Mouse (Mus musculus) midbrain, embryonic 10.5 days (tissue): Measurements from ENCODE around the gene Ccdc136. TPM values are rescaled to one million over a fixed set of nuclear protein-coding genes. Genes with fewer than 3 reads are reported as not detected.

Experiments used
- DNase-seq: peaks from one replicate; pipeline ENCODE4 v3.0.0-alpha.2; 2017; ENCODE audit warnings: low spot score
- H3K27ac ChIP-seq: fragments of 300-500 bp; sonication (generic); replicated peaks from 2 replicates; pipeline ENCODE4 v1.5.1; 2016; ENCODE audit warnings: mild to moderate bottlenecking
- H3K27me3 ChIP-seq: fragments of 300-500 bp; sonication (generic); 2 replicates; pipeline ENCODE4 v1.6.1; 2016; ENCODE audit warnings: low read depth, mild to moderate bottlenecking; ENCODE audit not compliant: poor library complexity, severe bottlenecking
- H3K36me3 ChIP-seq: fragments of 300-500 bp; sonication (generic); 2 replicates; pipeline ENCODE4 v1.6.1; 2016; ENCODE audit warnings: mild to moderate bottlenecking, moderate library complexity
- H3K4me1 ChIP-seq: fragments of 300-500 bp; sonication (generic); 2 replicates; pipeline ENCODE4 v1.6.1; 2016
- H3K4me3 ChIP-seq: fragments of 300-500 bp; sonication (generic); 2 replicates; pipeline ENCODE4 v1.5.1; 2016; ENCODE audit warnings: mild to moderate bottlenecking, moderate library complexity
- H3K9me3 ChIP-seq: fragments of 300-500 bp; sonication (generic); replicated peaks from 2 replicates; pipeline ENCODE4 v1.6.1; 2016; ENCODE audit warnings: mild to moderate bottlenecking
- WGBS: fragments of 180-500 bp; shearing (Covaris S2); methylation state at CpG from one replicate; pipeline ENCODE4 v1.1.7; 2016; 5-methylcytosine and 5-hydroxymethylcytosine counted together
- polyA plus RNA-seq: library from polyadenylated mRNA; unstranded; fragments of >200 nt; fragmentation: Nextera tagmentation; extraction: Ambion mirVana; gene quantifications from 2 replicates; pipeline ENCODE4 v1.2.1, GENCODE M21; 2016

The Ccdc136 gene
- polyA plus RNA-seq, 1 experiment from 2014 or later = 20.9 TPM

DNA sequence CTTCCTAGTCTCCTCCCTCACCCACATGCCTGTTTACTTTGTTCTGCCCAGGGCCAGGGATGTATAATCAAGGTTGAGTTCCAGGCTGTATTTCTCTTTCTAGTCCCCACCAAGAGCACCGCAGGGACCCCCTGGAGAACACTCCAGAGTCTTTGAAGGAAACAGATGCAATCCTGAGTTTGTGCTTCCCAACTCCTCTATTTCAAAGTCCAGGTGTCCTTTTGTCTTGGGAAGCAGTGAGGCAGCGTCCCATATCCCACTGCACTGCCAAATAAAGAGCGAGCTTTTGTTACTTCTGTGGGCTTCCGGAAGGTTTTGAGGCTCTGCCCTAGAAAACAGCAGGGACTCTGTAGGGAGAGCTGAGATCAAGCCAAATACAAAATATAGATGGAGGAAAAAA lies 3.7 kb downstream of the Ccdc136 start:
- no peak for DNase-seq
- Histone ChIP-seq H3K27me3 (peaks cover 44% of the 10 kb centered on the region), H3K9me3 (no peaks in the 10 kb centered on the region), H3K27ac (no peak overlapping the region), H3K4me3 (no peak overlapping the region), H3K36me3 (peaks cover 6% of the 10 kb centered on the region; the same call in 1 of the 2 replicates), H3K4me1 (peaks cover 33% of the 10 kb centered on the region)
- 76% methylated on average over 4 of the region's 4 CpGs for WGBS

DNA sequence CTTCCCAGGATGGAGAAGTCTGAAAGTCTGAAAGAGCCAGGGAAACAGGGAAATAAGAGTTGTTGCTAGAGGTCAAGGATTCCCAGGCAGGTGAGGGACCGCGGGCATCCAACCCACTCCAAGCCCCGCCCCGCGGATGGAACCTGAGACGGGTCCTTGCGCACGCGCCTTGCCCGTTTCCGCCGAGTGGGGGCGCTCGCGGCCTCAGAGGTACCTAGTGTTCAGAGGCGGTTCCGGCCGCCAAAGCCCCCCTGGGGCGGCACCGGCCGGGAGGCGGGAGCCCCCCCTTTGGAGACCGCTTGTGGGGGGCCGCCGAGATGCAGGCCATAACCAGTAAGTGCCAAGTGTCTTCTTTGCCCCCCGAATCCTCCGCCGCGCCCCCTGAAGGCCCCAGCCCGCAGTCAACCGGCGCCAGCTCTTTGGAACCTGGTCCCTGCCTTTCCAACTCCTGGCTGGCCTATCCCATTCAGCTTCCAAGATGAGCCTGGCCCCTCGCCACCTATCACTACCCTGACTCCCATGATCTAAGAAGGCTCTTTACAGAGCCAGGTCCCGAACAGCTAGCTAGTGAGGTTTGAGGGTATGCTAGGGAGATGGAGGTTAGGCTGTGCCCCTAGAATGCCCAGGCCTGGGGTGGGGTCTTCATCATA lies 6.7 kb downstream of the Ccdc136 start:
- H3K4me1 ChIP-seq = peaks cover 9% of the 10 kb centered on the region
- peak; percentile 45 for DNase-seq
- no peak overlapping the region for H3K27ac ChIP-seq
- H3K4me3 ChIP-seq = peak overlapping the region; percentile 31; the same call in 1 of the 2 replicates
- 5% methylated on average over 34 of the region's 34 CpGs for WGBS
- peaks cover 20% of the 10 kb centered on the region for H3K27me3 ChIP-seq
- H3K9me3 ChIP-seq = no peaks in the 10 kb centered on the region
- peaks cover 18% of the 10 kb centered on the region for H3K36me3 ChIP-seq

DNA sequence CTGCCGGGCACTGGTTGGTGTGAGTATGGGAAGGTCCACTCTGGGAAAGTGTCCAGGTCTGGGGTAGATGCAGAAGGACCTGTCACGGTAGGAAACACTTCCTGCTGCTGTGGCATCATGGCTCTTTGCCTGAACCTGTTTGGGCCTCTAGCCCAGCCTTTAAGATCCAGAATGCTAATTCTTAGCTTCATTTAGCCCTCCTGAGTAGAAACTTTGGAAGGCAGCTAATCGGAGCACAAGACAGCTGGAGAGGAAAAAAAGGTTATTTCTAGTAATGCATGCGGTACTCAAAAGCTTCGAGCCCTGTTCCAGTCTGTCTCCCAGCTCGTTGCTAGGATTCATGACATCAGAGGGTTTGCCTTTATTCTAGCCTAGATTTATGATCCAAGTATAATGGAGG lies 10.3 kb downstream of the Ccdc136 start:
- Histone ChIP-seq H3K4me1 (peaks cover 6% of the 10 kb centered on the region), H3K9me3 (no peaks in the 10 kb centered on the region), H3K27ac (no peak overlapping the region), H3K36me3 (peaks cover 38% of the 10 kb centered on the region), H3K27me3 (peaks cover 6% of the 10 kb centered on the region; the same call in 1 of the 2 replicates), H3K4me3 (no peak overlapping the region)
- 93% methylated on average over 6 of the region's 6 CpGs for WGBS
- no peak for DNase-seq

DNA sequence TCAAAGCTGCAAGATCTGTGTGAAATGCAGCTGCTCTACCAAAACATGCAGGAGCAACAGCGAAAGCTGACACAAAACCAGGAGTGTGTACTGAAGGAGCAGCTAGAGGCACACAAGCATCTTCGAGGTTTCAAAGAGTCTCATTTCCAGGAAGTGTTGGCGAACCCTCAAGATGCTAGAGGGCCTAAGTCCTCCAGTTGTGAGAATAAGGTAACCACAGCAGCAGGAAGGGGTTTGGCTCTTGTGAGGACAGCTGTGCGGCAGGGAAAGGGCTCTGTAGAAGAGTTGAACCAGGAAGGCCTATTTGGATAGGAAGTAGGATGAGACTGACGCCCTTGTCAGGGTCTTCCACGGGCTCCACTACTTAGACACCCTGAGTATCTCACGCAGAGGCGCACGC lies 19.3 kb downstream of the Ccdc136 start:
- H3K9me3 ChIP-seq = no peaks in the 10 kb centered on the region
- H3K27ac ChIP-seq = no peak overlapping the region
- WGBS = 86% methylated on average over 9 of the region's 9 CpGs
- no peak for DNase-seq
- H3K4me1 ChIP-seq = no peaks in the 10 kb centered on the region
- no peak overlapping the region for H3K4me3 ChIP-seq
- H3K36me3 ChIP-seq = peaks cover 54% of the 10 kb centered on the region
- no peaks in the 10 kb centered on the region for H3K27me3 ChIP-seq

DNA sequence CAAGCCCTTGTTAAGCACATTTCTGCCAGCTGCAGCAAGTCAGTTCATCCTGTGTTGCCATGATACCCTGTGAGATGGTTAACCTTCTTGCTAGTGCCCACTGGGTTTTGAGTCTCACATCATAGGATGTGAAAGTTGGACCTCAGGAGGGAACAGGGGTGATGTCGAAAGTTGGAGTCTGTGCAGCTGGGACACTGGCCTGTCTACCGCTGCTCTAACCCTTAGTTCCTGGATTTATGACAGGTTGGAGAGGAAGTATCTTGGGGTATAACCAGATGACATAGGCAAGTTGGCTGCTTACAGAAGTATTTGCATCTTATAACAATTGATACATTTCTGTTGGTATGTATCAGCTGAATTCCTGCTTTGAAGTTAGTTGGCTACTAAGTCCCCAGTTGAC lies 24.5 kb downstream of the Ccdc136 start:
- H3K4me3 ChIP-seq = no peak overlapping the region
- no peak overlapping the region for H3K27ac ChIP-seq
- WGBS = 91% methylated on average over 2 of the region's 2 CpGs
- DNase-seq = no peak
- H3K9me3 ChIP-seq = no peaks in the 10 kb centered on the region
- peaks cover 17% of the 10 kb centered on the region for H3K36me3 ChIP-seq
- no peaks in the 10 kb centered on the region for H3K27me3 ChIP-seq
- H3K4me1 ChIP-seq = no peaks in the 10 kb centered on the region

DNA sequence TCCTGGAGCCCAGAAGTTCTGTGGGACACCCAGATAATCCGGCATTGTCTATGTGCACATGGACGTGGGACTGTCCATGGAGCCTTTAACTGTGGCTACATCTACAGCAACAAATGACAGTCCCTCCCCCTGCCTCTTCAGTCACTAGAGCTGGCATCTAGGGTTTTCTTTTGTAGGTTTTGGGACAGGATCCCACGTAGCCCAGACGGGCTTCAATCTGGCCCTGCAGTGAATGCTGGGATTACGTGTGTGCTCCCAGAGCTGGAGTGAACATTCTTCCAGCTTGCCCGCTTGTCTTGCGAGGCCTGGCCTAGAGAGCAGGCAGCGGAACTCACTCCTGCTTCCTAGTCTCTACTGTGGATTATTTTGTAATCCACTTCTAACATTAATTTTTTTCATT lies 29.0 kb downstream of the Ccdc136 start:
- H3K27me3 ChIP-seq = no peaks in the 10 kb centered on the region
- no peaks in the 10 kb centered on the region for H3K36me3 ChIP-seq
- DNase-seq = no peak
- H3K4me1 ChIP-seq = peaks cover 6% of the 10 kb centered on the region; the same call in 1 of the 2 replicates
- H3K4me3 ChIP-seq = no peak overlapping the region
- 86% methylated on average over 8 of the region's 8 CpGs for WGBS
- H3K27ac ChIP-seq = no peak overlapping the region
- no peaks in the 10 kb centered on the region for H3K9me3 ChIP-seq

DNA sequence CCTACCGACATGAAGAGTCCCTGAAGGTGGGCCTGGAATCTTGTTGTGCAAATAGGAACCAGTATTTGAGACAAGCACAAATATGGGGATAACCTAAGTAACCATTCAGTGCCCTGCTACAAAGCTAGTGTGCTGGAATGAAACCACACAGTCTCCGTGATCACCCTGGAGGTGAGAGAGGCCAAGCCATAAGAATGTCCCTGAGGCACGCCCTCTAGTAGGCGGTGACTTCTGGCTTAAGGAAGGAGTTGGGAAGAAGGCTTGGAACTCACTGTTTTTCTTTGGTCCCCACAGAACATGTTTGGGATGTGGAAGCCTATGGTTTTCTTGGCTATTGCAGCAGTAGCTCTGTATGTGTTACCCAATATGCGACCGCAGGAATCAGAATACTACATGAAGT lies 30.2 kb downstream of the Ccdc136 start:
- no peaks in the 10 kb centered on the region for H3K9me3 ChIP-seq
- peaks cover 12% of the 10 kb centered on the region for H3K27me3 ChIP-seq
- H3K4me3 ChIP-seq = no peak overlapping the region
- no peak for DNase-seq
- 75% methylated on average over 6 of the region's 6 CpGs for WGBS
- H3K27ac ChIP-seq = no peak overlapping the region
- H3K36me3 ChIP-seq = no peaks in the 10 kb centered on the region
- peaks cover 6% of the 10 kb centered on the region; the same call in 1 of the 2 replicates for H3K4me1 ChIP-seq

DNA sequence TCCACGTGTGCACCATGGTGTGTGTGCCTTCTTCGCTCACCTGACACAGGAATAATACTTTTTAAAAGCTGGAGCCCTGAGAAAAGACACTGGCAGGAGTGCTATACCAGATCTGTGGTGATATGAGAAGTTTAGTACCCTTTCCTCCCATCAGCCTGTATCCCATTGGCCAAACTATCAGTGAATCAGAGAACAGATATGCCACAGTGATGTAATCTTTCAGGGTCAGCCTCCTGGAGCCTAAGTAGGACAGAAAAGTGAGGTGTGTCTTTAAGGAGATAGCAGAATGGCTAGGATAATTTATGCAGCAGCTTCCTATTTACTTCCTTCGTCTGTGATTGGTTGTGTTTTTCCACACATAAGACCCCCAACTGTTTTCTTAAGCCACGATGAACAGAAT lies 32.1 kb downstream of the Ccdc136 start:
- WGBS = 61% methylated on average over 4 of the region's 4 CpGs
- no peaks in the 10 kb centered on the region for H3K9me3 ChIP-seq
- DNase-seq = no peak
- H3K27ac ChIP-seq = no peak overlapping the region
- peaks cover 14% of the 10 kb centered on the region for H3K4me1 ChIP-seq
- H3K36me3 ChIP-seq = no peaks in the 10 kb centered on the region
- H3K4me3 ChIP-seq = no peak overlapping the region
- H3K27me3 ChIP-seq = peaks cover 30% of the 10 kb centered on the region

DNA sequence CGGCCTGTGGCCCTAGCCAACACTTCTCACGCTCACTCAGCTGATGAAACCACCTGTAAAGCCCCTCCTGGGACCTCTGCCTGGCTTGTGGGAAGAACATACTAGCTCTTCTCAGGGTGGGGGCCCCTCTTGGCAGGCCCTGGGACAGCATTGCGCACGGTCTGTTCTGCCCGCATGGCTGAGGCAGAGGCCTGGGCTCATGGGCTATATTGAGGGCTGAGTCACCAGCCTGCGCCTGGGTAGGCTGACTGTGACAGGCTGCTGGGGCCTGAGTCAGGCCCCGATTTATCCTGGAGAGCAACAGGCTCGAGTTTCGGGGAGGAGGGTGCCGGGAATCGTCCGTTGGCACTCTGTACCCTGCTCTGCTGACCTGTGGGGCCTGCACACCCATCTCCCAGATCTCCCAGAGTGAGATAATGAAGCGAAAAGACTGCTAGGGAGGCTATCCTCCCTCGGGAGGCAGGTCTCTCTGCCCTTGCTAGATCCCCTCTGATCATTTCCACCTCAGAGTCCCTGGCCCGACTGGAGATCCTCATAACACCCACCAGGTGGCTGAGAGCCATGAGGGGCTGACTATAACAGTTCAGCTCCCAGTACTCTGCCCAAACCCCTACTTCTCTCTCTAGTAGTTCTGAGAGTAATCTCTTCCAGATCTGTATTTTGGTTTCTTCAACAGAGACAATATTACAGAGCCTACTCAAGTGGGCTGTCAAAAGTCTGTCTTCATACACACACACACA lies 34.7 kb downstream of the Ccdc136 start:
- no peaks in the 10 kb centered on the region for H3K36me3 ChIP-seq
- 46% methylated on average over 15 of the region's 15 CpGs for WGBS
- no peak for DNase-seq
- H3K27ac ChIP-seq = no peak overlapping the region
- no peak overlapping the region for H3K4me3 ChIP-seq
- H3K9me3 ChIP-seq = no peaks in the 10 kb centered on the region
- peaks cover 57% of the 10 kb centered on the region for H3K27me3 ChIP-seq
- H3K4me1 ChIP-seq = peaks cover 41% of the 10 kb centered on the region

DNA sequence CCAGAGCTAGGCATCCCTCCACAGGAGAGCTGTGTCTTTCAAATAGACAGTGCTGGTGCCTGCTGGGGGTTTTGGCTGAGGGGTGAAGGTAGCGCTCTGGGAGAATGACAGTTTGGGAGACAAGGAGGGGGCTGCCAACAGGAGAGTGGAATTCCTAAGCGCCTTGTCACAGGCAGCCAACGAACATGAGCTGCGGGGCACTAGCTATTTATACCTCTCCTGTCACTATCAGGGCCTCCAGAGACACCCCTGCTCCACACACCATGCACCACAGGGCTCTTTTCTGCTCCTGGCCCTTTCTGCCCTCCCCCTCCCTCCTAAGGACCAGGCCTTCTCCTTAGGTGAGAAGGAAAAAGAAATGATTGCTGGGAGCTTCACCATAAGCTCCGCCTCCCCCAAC lies 35.4 kb downstream of the Ccdc136 start:
- no peak for DNase-seq
- Histone ChIP-seq H3K4me3 (no peak overlapping the region), H3K36me3 (no peaks in the 10 kb centered on the region), H3K9me3 (no peaks in the 10 kb centered on the region), H3K27me3 (peaks cover 61% of the 10 kb centered on the region), H3K27ac (no peak overlapping the region), H3K4me1 (peaks cover 44% of the 10 kb centered on the region)
- WGBS = 19% methylated on average over 5 of the region's 5 CpGs

DNA sequence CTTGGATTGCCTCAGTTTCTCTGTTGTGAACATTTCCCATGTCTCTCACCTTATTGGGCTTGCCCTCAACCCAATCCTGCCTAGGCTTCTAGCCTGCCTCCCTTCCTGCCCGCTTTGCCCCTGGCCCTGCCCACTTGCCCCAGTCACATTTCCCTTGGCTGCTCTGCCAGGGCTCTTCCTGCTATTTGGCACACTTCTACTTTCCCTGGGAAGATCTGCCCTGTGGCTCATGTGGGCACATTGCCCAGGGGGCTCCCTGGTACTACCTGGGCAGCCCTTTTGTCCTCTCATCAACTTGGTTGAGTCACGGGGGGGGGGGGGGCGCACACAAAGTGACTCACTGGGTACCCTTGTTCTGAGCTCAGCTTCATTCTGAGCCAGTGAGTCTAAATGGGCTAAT lies 36.0 kb downstream of the Ccdc136 start:
- Histone ChIP-seq H3K9me3 (no peaks in the 10 kb centered on the region), H3K27me3 (peaks cover 61% of the 10 kb centered on the region), H3K36me3 (no peaks in the 10 kb centered on the region), H3K27ac (no peak overlapping the region), H3K4me1 (peaks cover 49% of the 10 kb centered on the region), H3K4me3 (no peak overlapping the region)
- no peak for DNase-seq
- 54% methylated on average over 3 of the region's 3 CpGs for WGBS

DNA sequence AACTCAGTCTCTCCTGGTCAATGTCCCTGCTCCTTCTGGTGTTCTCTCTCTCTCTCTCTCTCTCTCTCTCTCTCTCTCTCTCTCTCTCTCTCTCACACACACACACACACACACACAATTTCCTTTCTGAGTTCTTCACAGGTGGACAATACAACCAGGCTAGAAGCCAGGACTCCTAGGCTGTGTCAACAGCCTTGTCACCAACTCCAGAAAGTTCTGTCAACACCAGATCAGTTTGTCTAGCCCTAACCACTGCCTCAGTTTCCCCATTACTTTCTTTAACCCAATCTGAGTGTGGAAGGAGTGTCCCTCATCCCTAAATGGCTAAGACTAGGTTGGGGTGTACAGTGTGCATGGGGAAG lies 36.5 kb downstream of the Ccdc136 start:
- DNase-seq = no peak
- H3K27ac ChIP-seq = peak overlapping the region; percentile 76; the same call in 1 of the 2 replicates
- peaks cover 50% of the 10 kb centered on the region for H3K4me1 ChIP-seq
- H3K9me3 ChIP-seq = no peaks in the 10 kb centered on the region
- H3K27me3 ChIP-seq = peaks cover 61% of the 10 kb centered on the region
- H3K36me3 ChIP-seq = no peaks in the 10 kb centered on the region
- H3K4me3 ChIP-seq = peak overlapping the region; percentile 58

DNA sequence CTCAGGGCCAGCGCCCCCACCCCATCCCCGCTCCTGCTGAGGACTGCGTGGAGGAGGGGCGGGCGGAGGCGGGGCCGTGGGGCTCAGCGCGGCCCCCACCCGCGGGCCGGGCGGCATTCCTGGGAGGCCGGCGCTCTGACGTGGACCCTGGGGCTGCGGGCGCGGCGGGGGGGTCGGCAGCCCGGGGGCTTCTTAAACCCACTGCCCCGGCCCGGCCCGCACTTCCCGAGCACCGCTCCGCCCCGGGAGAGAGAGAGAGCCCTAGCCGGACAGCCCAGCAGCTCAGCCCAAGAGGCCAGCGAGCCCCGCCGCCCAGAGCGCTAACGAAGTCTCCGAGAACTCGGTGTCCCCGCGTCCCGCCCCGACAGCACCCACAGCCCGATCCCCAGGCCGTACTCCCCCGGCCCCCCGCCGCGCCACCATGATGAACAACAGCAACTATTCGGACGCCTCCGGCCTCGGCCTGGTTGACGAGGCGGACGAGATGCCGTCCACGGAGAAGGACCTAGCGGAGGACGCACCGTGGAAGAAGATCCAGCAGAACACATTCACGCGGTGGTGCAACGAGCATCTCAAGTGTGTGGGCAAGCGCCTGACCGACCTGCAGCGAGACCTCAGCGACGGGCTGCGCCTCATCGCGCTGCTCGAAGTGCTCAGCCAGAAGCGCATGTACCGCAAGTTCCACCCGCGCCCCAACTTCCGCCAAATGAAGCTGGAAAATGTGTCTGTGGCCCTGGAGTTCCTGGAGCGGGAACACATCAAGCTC lies 37.1 kb downstream of the Ccdc136 start, which contains the start of gene Flnc:
Flnc (plus strand) TSS at position 219 of the 766 bp plus-strand sequence.
- Histone ChIP-seq H3K4me3 (peak within 1 kb of the TSS; percentile 58), H3K27ac (peak within 1 kb of the TSS; percentile 76), H3K9me3 (no peaks in the 10 kb centered on the region), H3K4me1 (peaks cover 50% of the 10 kb centered on the region), H3K27me3 (peaks cover 61% of the 10 kb centered on the region), H3K36me3 (no peaks in the 10 kb centered on the region)
- peak; percentile 61 for DNase-seq
- under 1% methylated on average over 76 of the region's 77 CpGs for WGBS
